Mouse (Mus musculus): ENCODE data around the gene Ormdl3. TPM values are rescaled to one million over a fixed set of nuclear protein-coding genes. Genes with fewer than 3 reads are reported as not detected.

Ormdl3 gene
- 10 to 100 TPM; 14.3 to 82.1 TPM for polyA plus RNA-seq (2012; fragmentation: generic; extraction: Trizol)

GRCm38 (mm10) chr11:98586892-98587563 is at the start of gene Ormdl3:
Gene Ormdl3 (minus strand): TSS chr11:98587368.

DNA sequence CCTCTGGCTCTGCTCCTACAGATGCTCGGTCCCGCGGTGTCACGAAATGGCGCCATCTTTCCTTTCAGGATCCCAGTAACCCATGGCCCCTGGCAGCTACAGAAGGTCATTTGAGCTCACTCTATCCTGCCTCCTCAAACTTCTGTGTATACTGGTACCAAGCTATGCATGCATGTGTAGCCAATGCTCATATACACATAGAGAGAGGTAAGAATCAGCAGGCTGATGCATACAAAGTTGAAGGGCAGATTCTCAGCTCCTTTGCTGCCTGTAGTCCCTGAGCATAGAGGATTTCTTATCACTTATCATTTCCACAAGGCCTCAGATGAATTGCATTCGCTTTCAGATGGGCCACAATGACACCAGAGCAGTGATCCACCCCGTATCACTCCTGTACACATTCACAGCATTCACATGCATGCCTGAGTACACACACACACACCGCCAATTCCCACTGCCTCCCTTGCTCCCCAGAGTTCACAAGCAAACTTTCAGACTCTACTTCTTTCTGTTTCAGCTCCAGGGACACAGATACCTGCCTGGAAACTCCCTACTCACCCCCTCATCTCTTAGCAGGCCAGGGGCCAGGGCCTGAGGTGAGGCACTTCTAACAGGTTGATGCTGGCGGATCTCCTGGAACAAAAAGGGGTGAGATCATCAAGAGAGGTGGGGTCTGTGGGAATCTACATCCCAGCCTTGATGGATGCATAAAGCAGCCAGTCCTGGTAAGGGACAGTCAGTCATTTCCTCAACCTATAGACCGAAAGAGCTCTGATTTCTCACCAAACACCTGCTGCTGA is 38.6 kb upstream of the Ormdl3 start, which contains the start of the genes Gm12355 and Gsdma3:
TSS of gene Gm12355 (minus strand) at position 51 of the 800 bp plus-strand sequence.
TSS of gene Gsdma3 (plus strand) at position 750 of the 800 bp plus-strand sequence.

GRCm38 (mm10) chr11:98597991-98598390 is 10.8 kb upstream of the Ormdl3 start, which contains the start of gene Lrrc3c:
Gene Lrrc3c (plus strand): TSS chr11:98598291.

GRCm38 (mm10) chr11:98550975-98551828 is 36.0 kb downstream of the Ormdl3 start, which contains the start of gene Zpbp2:
Gene Zpbp2 (plus strand): TSS chr11:98551097.

GRCm38 (mm10) chr11:98545711-98546231 is 41.4 kb downstream of the Ormdl3 start, which contains the start of gene Ikzf3:
Gene Ikzf3 (minus strand): TSS chr11:98546031.

Other genes starting within 250 kb of the Ormdl3 start
- 10 to 100 TPM in 1 of 2 experiments, 1 to 10 TPM in 1; 1.1 to 17.9 TPM for gene Ppp1r1b, start 239.0 kb downstream of the Ormdl3 start, polyA plus RNA-seq (2012; fragmentation: generic; extraction: Trizol)
- gene Stard3, start 229.0 kb downstream of the Ormdl3 start, polyA plus RNA-seq (2012; fragmentation: generic; extraction: Trizol): 10 to 100 TPM; 30.8 to 58.6 TPM
- under 1 TPM; 0.04 to 0.47 TPM for gene Tcap, start 203.6 kb downstream of the Ormdl3 start, polyA plus RNA-seq (2012; fragmentation: generic; extraction: Trizol)
- gene Pnmt, start 200.9 kb downstream of the Ormdl3 start, polyA plus RNA-seq (2012; fragmentation: generic; extraction: Trizol): under 1 TPM in 1 of 2 experiments, not detected in 1; 0.04 TPM
- gene Pgap3, start 186.9 kb downstream of the Ormdl3 start, polyA plus RNA-seq (2012; fragmentation: generic; extraction: Trizol): 10 to 100 TPM in 1 of 2 experiments, 1 to 10 TPM in 1; 5.7 to 12.6 TPM
- gene Erbb2, start 174.9 kb downstream of the Ormdl3 start, polyA plus RNA-seq (2012; fragmentation: generic; extraction: Trizol): 10 to 100 TPM; 14.9 to 36.2 TPM
- 100 to 1,000 TPM; 153 to 160 TPM for gene Mien1, start 148.4 kb downstream of the Ormdl3 start, polyA plus RNA-seq (2012; fragmentation: generic; extraction: Trizol)
- gene Grb7, start 141.0 kb downstream of the Ormdl3 start, polyA plus RNA-seq (2012; fragmentation: generic; extraction: Trizol): under 1 TPM in 1 of 2 experiments, not detected in 1; 0.06 TPM
- gene Ikzf3, start 41.3 kb downstream of the Ormdl3 start, polyA plus RNA-seq (2012; fragmentation: generic; extraction: Trizol): not detected
- gene Zpbp2, start 36.3 kb downstream of the Ormdl3 start, polyA plus RNA-seq (2012; fragmentation: generic; extraction: Trizol): not detected
- not detected for gene Lrrc3c, start 10.9 kb upstream of the Ormdl3 start, polyA plus RNA-seq (2012; fragmentation: generic; extraction: Trizol)
- under 1 TPM; 0.15 to 0.25 TPM for gene Gm12355, start 38.3 kb upstream of the Ormdl3 start, polyA plus RNA-seq (2012; fragmentation: generic; extraction: Trizol)
- not detected for gene Gsdma3, start 39.0 kb upstream of the Ormdl3 start, polyA plus RNA-seq (2012; fragmentation: generic; extraction: Trizol)
- not detected for gene Gsdma2, start 59.4 kb upstream of the Ormdl3 start, polyA plus RNA-seq (2012; fragmentation: generic; extraction: Trizol)
- gene Gsdma, start 77.0 kb upstream of the Ormdl3 start, polyA plus RNA-seq (2012; fragmentation: generic; extraction: Trizol): under 1 TPM; 0.01 to 0.02 TPM
- 100 to 1,000 TPM; 237 to 309 TPM for gene Psmd3, start 95.2 kb upstream of the Ormdl3 start, polyA plus RNA-seq (2012; fragmentation: generic; extraction: Trizol)
- gene Csf3, start 113.9 kb upstream of the Ormdl3 start, polyA plus RNA-seq (2012; fragmentation: generic; extraction: Trizol): under 1 TPM in 1 of 2 experiments, not detected in 1; 0.12 TPM
- 10 to 100 TPM; 26.6 to 55.9 TPM for gene Med24, start 142.1 kb upstream of the Ormdl3 start, polyA plus RNA-seq (2012; fragmentation: generic; extraction: Trizol)
- 100 to 1,000 TPM in 1 of 2 experiments, 10 to 100 TPM in 1; 52.9 to 416 TPM for gene Thra, start 153.3 kb upstream of the Ormdl3 start, polyA plus RNA-seq (2012; fragmentation: generic; extraction: Trizol)
- gene Nr1d1, start 188.0 kb upstream of the Ormdl3 start, polyA plus RNA-seq (2012; fragmentation: generic; extraction: Trizol): 10 to 100 TPM; 16.1 to 18.8 TPM
- gene Msl1, start 208.1 kb upstream of the Ormdl3 start, polyA plus RNA-seq (2012; fragmentation: generic; extraction: Trizol): 10 to 100 TPM; 31.2 to 53.1 TPM
- 10 to 100 TPM; 16.1 to 33.3 TPM for gene Casc3, start 217.5 kb upstream of the Ormdl3 start, polyA plus RNA-seq (2012; fragmentation: generic; extraction: Trizol)
- 1 to 10 TPM in 1 of 2 experiments, under 1 TPM in 1; 0.44 to 6.3 TPM for gene Rapgefl1, start 249.4 kb upstream of the Ormdl3 start, polyA plus RNA-seq (2012; fragmentation: generic; extraction: Trizol)

Measured in C3H10T1/2 (cell line).